Mouse (Mus musculus) thymus, adult 2 months (tissue): Measurements from ENCODE around the gene Vmn2r48. TPM values are rescaled to one million over a fixed set of nuclear protein-coding genes. Genes with fewer than 3 reads are reported as not detected.
"Not testable (repeated sequence)": the region's sequence is repeated elsewhere in the genome, so short reads cannot be mapped to it uniquely, and the experiment has no call there.

Source experiments
- DNase-seq: peaks from one replicate; pipeline ENCODE4 v3.0.0; 2021
- H3K27ac ChIP-seq: fragments of 200-500 bp; 2 replicates; pipeline ENCODE4 v1.5.1; 2012; ENCODE audit warnings: low read length, control low read depth; ENCODE audit not compliant: control insufficient read depth, insufficient read depth
- H3K27me3 ChIP-seq: fragments of 200-500 bp; 2 replicates; pipeline ENCODE4 v1.6.1; 2012; ENCODE audit warnings: mild to moderate bottlenecking, low read length, moderate library complexity, mixed read lengths; ENCODE audit not compliant: control insufficient read depth, insufficient read depth
- H3K36me3 ChIP-seq: fragments of 200-500 bp; 2 replicates; pipeline ENCODE4 v1.6.1; 2012; ENCODE audit warnings: mild to moderate bottlenecking, low read length, moderate library complexity; ENCODE audit not compliant: control insufficient read depth, insufficient read depth
- H3K4me1 ChIP-seq: fragments of 200-500 bp; replicated peaks from 2 replicates; pipeline ENCODE4 v1.6.1; 2012; ENCODE audit warnings: low read length; ENCODE audit not compliant: control insufficient read depth, insufficient read depth
- H3K4me3 ChIP-seq: fragments of 200-500 bp; 2 replicates; pipeline ENCODE4 v1.5.1; 2012; ENCODE audit warnings: mild to moderate bottlenecking, low read length, control low read depth, moderate library complexity; ENCODE audit not compliant: control insufficient read depth, insufficient read depth
- WGBS: fragments of 180-500 bp; shearing (Covaris S2); methylation state at CpG from one replicate; pipeline ENCODE4 v1.1.7; 2018; 5-methylcytosine and 5-hydroxymethylcytosine counted together
- polyA plus RNA-seq: library from polyadenylated mRNA; depleted of rRNA; stranded (reverse); fragments of >200 nt; gene quantifications from 2 replicates; pipeline ENCODE4 v1.2.3, GENCODE M21; 2012; rRNA removed

The Vmn2r48 gene
- polyA plus RNA-seq: not detected in 2 replicates

- not testable (repeated sequence) for H3K4me3 ChIP-seq, DNase-seq, H3K36me3 ChIP-seq, H3K4me1 ChIP-seq, H3K27me3 ChIP-seq, H3K27ac ChIP-seq
- 85% methylated on average over 2 of the region's 2 CpGs for WGBS
Observed at GRCm38 (mm10) chr7:9953485-9953884, at the start of gene Vmn2r48. TSS of gene Vmn2r48 (minus strand) at chr7:9953585.

GRCm38 (mm10) chr7:9992157-9992556 is 38.8 kb upstream of the Vmn2r48 start, which contains the start of gene Vmn2r49:
TSS of gene Vmn2r49 (minus strand) at chr7:9992257.
- H3K36me3 ChIP-seq, DNase-seq, H3K4me3 ChIP-seq, H3K27me3 ChIP-seq, H3K4me1 ChIP-seq, H3K27ac ChIP-seq: not testable (repeated sequence)
- 75% methylated on average over 2 of the region's 2 CpGs for WGBS

Other genes starting within 250 kb of the Vmn2r48 start
- not detected in 2 replicates for gene Vmn2r46, start 183.0 kb downstream of the Vmn2r48 start, polyA plus RNA-seq
- gene Vmn2r47, start 112.3 kb downstream of the Vmn2r48 start, polyA plus RNA-seq: not detected in 2 replicates
- gene Vmn2r49, start 38.7 kb upstream of the Vmn2r48 start, polyA plus RNA-seq: not detected in 2 replicates
- gene Vmn2r50, start 99.7 kb upstream of the Vmn2r48 start, polyA plus RNA-seq: not detected in 2 replicates
- gene Vmn2r51, start 152.2 kb upstream of the Vmn2r48 start, polyA plus RNA-seq: not detected in 2 replicates
- gene Vmn2r52, start 223.0 kb upstream of the Vmn2r48 start, polyA plus RNA-seq: not detected in 2 replicates